Mouse (Mus musculus) cortical plate, adult 2 months (tissue): ENCODE measurements around the gene Ccnc.
A peak's percentile ranks its signal among the peaks of the same experiment; 100 is the strongest.

Experiments
- CTCF ChIP-seq: fragments of 200-500 bp; IDR thresholded peaks from 2 replicates; pipeline ENCODE4 v1.5.1; 2011; ENCODE audit warnings: mild to moderate bottlenecking, control low read depth, low read length; ENCODE audit not compliant: insufficient read depth; ENCODE audit errors: extremely low read depth
- POLR2A ChIP-seq: fragments of 200-500 bp; IDR thresholded peaks from 2 replicates; pipeline ENCODE4 v1.6.1; 2011; ENCODE audit warnings: mild to moderate bottlenecking, low read length, control low read depth; ENCODE audit not compliant: insufficient read depth; ENCODE audit errors: extremely low read depth

DNA sequence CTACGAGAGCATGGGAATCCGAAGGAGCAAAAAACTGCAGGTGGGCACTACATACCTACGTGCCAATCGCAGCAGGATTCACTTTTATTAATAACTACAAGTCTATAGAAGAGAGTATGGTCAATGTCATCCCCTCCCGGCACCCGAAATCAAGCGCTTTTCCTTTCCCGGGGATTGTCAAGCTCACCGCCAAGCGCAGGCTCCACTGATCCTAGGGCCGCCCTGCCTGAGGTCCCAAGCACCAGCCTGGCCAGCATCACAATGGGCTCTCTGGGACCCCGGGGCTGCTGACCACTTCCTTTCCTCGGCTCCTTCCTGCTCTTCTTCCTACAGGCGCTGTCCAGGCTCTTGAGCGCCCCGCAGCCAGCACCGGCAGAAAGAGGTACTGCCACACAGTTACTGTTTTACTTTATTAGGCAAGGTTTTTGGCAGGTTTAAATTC lies 39.4 kb downstream of the Ccnc start, which contains the start of the genes Usp45 and Tstd3:
- TF ChIP-seq CTCF: peak; percentile 62
- 0 out of 2 replicates have a peak, but pooled peaks have one; percentile 24 for TF ChIP-seq POLR2A
